Mouse (Mus musculus) stomach, postnatal 0 days (tissue): ENCODE data around the gene Gm28729. TPM values are rescaled to one million over a fixed set of nuclear protein-coding genes. Genes with fewer than 3 reads are reported as not detected.

ENCODE experiments used
- ATAC-seq: fragments of 200-750 bp; cut with Nextera tagmentation; 2 replicates; pipeline ENCODE4 v1.8.0; 2017; ENCODE audit not compliant: low FRiP score, low TSS enrichment
- DNase-seq: peaks from one replicate; pipeline ENCODE4 v3.0.0-alpha.2; 2016; ENCODE audit warnings: low spot score
- H3K27ac ChIP-seq: fragments of 300-500 bp; sonication (generic); replicated peaks from 2 replicates; pipeline ENCODE4 v1.5.1; 2014; ENCODE audit warnings: mild to moderate bottlenecking, control low read depth
- H3K27me3 ChIP-seq: fragments of 300-500 bp; sonication (generic); 2 replicates; pipeline ENCODE4 v1.6.1; 2014; ENCODE audit warnings: low read length; ENCODE audit not compliant: control insufficient read depth, insufficient read depth
- H3K36me3 ChIP-seq: fragments of 300-500 bp; sonication (generic); 2 replicates; pipeline ENCODE4 v1.6.1; 2014; ENCODE audit warnings: low read length, mixed read lengths; ENCODE audit not compliant: control insufficient read depth, insufficient read depth
- H3K4me1 ChIP-seq: fragments of 300-500 bp; sonication (generic); replicated peaks from 2 replicates; pipeline ENCODE4 v1.6.1; 2014; ENCODE audit warnings: antibody characterized with exemption; ENCODE audit not compliant: control insufficient read depth, insufficient read depth
- H3K4me2 ChIP-seq: fragments of 300-500 bp; sonication (generic); replicated peaks from 2 replicates; pipeline ENCODE4 v1.6.1; 2014; ENCODE audit warnings: low read depth, mild to moderate bottlenecking, control low read depth, moderate library complexity
- H3K4me3 ChIP-seq: fragments of 300-500 bp; sonication (generic); 2 replicates; pipeline ENCODE4 v1.5.1; 2014; ENCODE audit warnings: low read depth, low read length, control low read depth
- H3K9ac ChIP-seq: fragments of 300-500 bp; sonication (generic); 2 replicates; pipeline ENCODE4 v1.6.1; 2014; ENCODE audit warnings: mild to moderate bottlenecking, low read length, control low read depth, mixed read lengths
- H3K9me3 ChIP-seq: fragments of 300-500 bp; sonication (generic); 2 replicates; pipeline ENCODE4 v1.6.1; 2016; ENCODE audit warnings: low read length; ENCODE audit not compliant: control insufficient read depth
- CTCF ChIP-seq: IDR thresholded peaks from 2 replicates; pipeline ENCODE4 v1.5.1; 2016; ENCODE audit warnings: antibody characterized with exemption, low read depth, mild to moderate bottlenecking, moderate library complexity
- EP300 ChIP-seq: optimal IDR thresholded peaks from 2 replicates; pipeline ENCODE3; 2016; ENCODE audit warnings: antibody characterized with exemption
- WGBS: fragments of 180-500 bp; shearing (Covaris S2); extraction: QIAGEN DNeasy Blood & Tissue Kit; methylation state at CpG from one replicate; pipeline ENCODE4 v1.1.7; 2014; 5-methylcytosine and 5-hydroxymethylcytosine counted together
- polyA plus RNA-seq: library from polyadenylated mRNA; unstranded; fragments of >200 nt; fragmentation: Nextera tagmentation; extraction: Ambion mirVana; gene quantifications from 2 replicates; pipeline ENCODE4 v1.2.1, GENCODE M21; 2015

Gene Gm28729
- polyA plus RNA-seq, 1 experiment from 2014 or later = not detected

- WGBS = 86% methylated on average over 1 of the region's 1 CpGs
- no peak overlapping the region for H3K27ac ChIP-seq
- ATAC-seq (no peak), DNase-seq (no peak)
- H3K27me3 ChIP-seq = no peaks in the 10 kb centered on the region
- no peak overlapping the region for H3K9ac ChIP-seq
- no peak for TF ChIP-seq EP300
- TF ChIP-seq CTCF = no peak
- peaks cover 13% of the 10 kb centered on the region for H3K36me3 ChIP-seq
- no peaks in the 10 kb centered on the region for H3K4me1 ChIP-seq
- H3K4me2 ChIP-seq = no peak overlapping the region
- H3K9me3 ChIP-seq = no peaks in the 10 kb centered on the region
- H3K4me3 ChIP-seq = no peak overlapping the region
These were observed 33.5 kb upstream of the Gm28729 start for GRCm38 (mm10) chr9:96558594-96558993.

- ATAC-seq (no peak), DNase-seq (no peak)
- no peaks in the 10 kb centered on the region for H3K4me1 ChIP-seq
- no peak overlapping the region for H3K4me3 ChIP-seq
- no peak overlapping the region for H3K9ac ChIP-seq
- TF ChIP-seq EP300 = no peak
- TF ChIP-seq CTCF = peak; percentile 59
- 82% methylated on average over 1 of the region's 1 CpGs for WGBS
- H3K4me2 ChIP-seq = no peak overlapping the region
- H3K27ac ChIP-seq = no peak overlapping the region
- peaks cover 11% of the 10 kb centered on the region for H3K36me3 ChIP-seq
- H3K27me3 ChIP-seq = no peaks in the 10 kb centered on the region
- H3K9me3 ChIP-seq = no peaks in the 10 kb centered on the region
These were observed 29.0 kb upstream of the Gm28729 start for GRCm38 (mm10) chr9:96554095-96554494.

- no peak for ATAC-seq
- 86% methylated on average over 13 of the region's 13 CpGs for WGBS
- H3K9me3 ChIP-seq = no peaks in the 10 kb centered on the region
These were observed 20.3 kb upstream of the Gm28729 start for GRCm38 (mm10) chr9:96545410-96545809.

GRCm38 (mm10) chr9:96543643-96544640, 18.9 kb upstream of the Gm28729 start:
- Histone ChIP-seq H3K27me3 (no peaks in the 10 kb centered on the region), H3K4me2 (peak overlapping the region; percentile 9; the same call in 1 of the 2 replicates), H3K4me1 (no peaks in the 10 kb centered on the region), H3K9ac (no peak overlapping the region), H3K27ac (no peak overlapping the region), H3K4me3 (no peak overlapping the region), H3K9me3 (no peaks in the 10 kb centered on the region), H3K36me3 (peaks cover 10% of the 10 kb centered on the region; the same call in 1 of the 2 replicates)
- ATAC-seq (peak; percentile 87), DNase-seq (peak; percentile 71)
- WGBS = 38% methylated on average over 27 of the region's 27 CpGs
- TF ChIP-seq CTCF = peak; percentile 69
- no peak for TF ChIP-seq EP300

More at GRCm38 (mm10) chr9:96545410-96545809, 20.3 kb upstream of the Gm28729 start:
- DNase-seq = no peak
- Histone ChIP-seq H3K27ac (no peak overlapping the region), H3K4me2 (no peak overlapping the region), H3K36me3 (peaks cover 7% of the 10 kb centered on the region; the same call in 1 of the 2 replicates), H3K4me3 (no peak overlapping the region), H3K9ac (no peak overlapping the region), H3K27me3 (no peaks in the 10 kb centered on the region), H3K4me1 (no peaks in the 10 kb centered on the region)
- TF ChIP-seq EP300 (no peak), CTCF (no peak)

- H3K4me2 ChIP-seq = no peak overlapping the region
- 0 out of 2 replicates have a peak, but pooled peaks cover 6% of the 10 kb centered on the region for H3K36me3 ChIP-seq
- WGBS = 43% methylated on average over 10 of the region's 10 CpGs
- H3K9ac ChIP-seq = no peak overlapping the region
- H3K4me3 ChIP-seq = no peak overlapping the region
- H3K4me1 ChIP-seq = no peaks in the 10 kb centered on the region
- ATAC-seq = no peak
- TF ChIP-seq CTCF (no peak), EP300 (no peak)
- H3K9me3 ChIP-seq = no peaks in the 10 kb centered on the region
- peak; percentile 22 for DNase-seq
- no peaks in the 10 kb centered on the region for H3K27me3 ChIP-seq
- H3K27ac ChIP-seq = no peak overlapping the region
These were observed 13.9 kb upstream of the Gm28729 start for GRCm38 (mm10) chr9:96538916-96539315.

DNA sequence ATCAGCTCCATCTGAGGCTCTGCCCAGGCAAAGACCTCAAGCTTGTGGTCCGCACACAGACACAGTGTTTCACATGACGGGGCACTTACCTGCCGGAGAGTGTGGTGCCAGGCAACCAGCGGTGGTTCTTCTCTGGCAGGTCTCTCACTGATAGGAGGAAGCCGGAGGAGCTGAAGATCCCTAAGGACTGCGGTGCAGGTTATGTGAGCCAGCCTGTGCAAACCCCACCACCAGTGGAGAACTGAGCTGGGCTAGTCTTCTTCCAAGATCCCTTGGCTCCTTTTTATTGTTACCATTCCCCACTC, 12.5 kb upstream of the Gm28729 start:
- Histone ChIP-seq H3K9ac (no peak overlapping the region), H3K4me3 (no peak overlapping the region), H3K27ac (no peak overlapping the region), H3K4me1 (no peaks in the 10 kb centered on the region), H3K9me3 (no peaks in the 10 kb centered on the region), H3K36me3 (0 out of 2 replicates have a peak, but pooled peaks cover 6% of the 10 kb centered on the region), H3K4me2 (no peak overlapping the region), H3K27me3 (no peaks in the 10 kb centered on the region)
- TF ChIP-seq CTCF (no peak), EP300 (no peak)
- WGBS = 90% methylated on average over 6 of the region's 6 CpGs
- peak; percentile 14 for DNase-seq
- ATAC-seq = peak; percentile 10; the same call in 1 of the 2 replicates
